Mouse (Mus musculus): ENCODE data around the gene Gm26897. TPM values are rescaled to one million over a fixed set of nuclear protein-coding genes. Genes with fewer than 3 reads are reported as not detected.

Gene Gm26897
- polyA plus RNA-seq, 1 experiment from 2014 or later: not detected

DNA sequence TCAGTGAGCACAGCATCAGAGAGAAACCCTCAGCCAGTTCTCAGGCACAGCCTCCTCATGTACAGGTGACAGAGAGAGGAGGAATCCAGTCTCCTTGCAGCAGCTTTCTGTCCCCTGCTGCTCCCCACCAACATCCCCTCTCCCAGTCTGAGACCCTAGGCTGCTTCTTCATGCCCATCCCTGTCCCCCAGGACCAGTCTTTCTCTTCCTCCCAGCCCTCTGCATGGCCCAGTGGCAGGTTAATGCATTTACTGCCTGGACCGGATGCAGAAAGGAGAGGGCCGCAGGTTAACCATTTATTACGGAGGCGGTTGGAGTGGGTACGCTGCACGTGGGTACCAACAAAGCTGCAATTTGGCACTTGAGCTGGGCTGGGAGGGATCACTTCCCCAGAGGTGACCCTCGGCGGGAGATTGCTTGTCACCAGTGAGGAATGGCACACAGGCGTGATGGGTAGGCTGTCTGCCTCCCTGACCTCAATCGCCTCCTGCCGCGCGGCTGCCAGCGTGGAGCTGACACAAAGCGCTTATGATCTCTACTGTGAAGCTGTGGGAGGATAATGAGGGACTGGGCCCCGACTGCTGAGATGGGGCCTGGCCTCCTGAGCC is 3.1 kb upstream of the Gm26897 start:
- Histone ChIP-seq H3K9me3 (ENCODE audit: low read depth, low read length) (no peaks in the 10 kb centered on the region), H3K36me3 (ENCODE audit: insufficient read depth) (no peaks in the 10 kb centered on the region), H3K27me3 (ENCODE audit: insufficient read depth, low read length) (no peaks in the 10 kb centered on the region), H3K4me3 (ENCODE audit: low read depth, low read length) (no peak overlapping the region), H3K27ac (ENCODE audit: low read depth) (no peak overlapping the region), H3K4me2 (no peak overlapping the region), H3K4me1 (ENCODE audit: insufficient read depth) (no peaks in the 10 kb centered on the region), H3K9ac (no peak overlapping the region)
- DNase-seq (no peak), ATAC-seq (ENCODE audit: insufficient read depth) (no peak)
- 18% methylated on average over 16 of the region's 16 CpGs for WGBS
- no peak for TF ChIP-seq CTCF (IDR thresholded peaks at IDR 0.05; ENCODE audit: low read depth)

DNA sequence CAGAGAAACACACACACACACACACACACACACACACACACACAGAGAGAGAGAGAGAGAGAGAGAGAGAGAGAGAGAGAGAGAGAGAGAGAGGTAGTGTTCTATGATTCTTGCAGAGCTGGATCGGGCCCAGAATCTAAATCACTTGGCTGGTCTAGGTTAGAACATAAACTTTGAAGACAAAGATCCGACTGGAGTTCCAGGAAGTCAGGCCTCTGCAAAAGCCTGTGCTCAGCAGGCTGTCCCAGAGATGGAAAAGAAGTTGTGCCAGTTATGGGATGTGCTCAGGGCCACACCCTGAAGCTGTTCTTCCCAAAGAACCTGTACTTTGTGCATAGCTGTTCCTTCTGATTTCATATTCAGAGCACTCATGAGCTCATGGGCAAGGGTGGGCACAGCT is 1.5 kb upstream of the Gm26897 start:
- no peak for ATAC-seq (ENCODE audit: insufficient read depth)
- 41% methylated on average over 2 of the region's 2 CpGs for WGBS
- TF ChIP-seq CTCF (IDR thresholded peaks at IDR 0.05; ENCODE audit: low read depth): no peak
- H3K4me3 ChIP-seq (ENCODE audit: low read depth, low read length): no peak overlapping the region
- H3K4me2 ChIP-seq: no peak overlapping the region
- no peaks in the 10 kb centered on the region for H3K27me3 ChIP-seq (ENCODE audit: insufficient read depth, low read length)
- H3K9me3 ChIP-seq (ENCODE audit: low read depth, low read length): no peaks in the 10 kb centered on the region
- peak; percentile 33 for DNase-seq
- no peak overlapping the region for H3K9ac ChIP-seq
- no peaks in the 10 kb centered on the region for H3K4me1 ChIP-seq (ENCODE audit: insufficient read depth)
- H3K36me3 ChIP-seq (ENCODE audit: insufficient read depth): no peaks in the 10 kb centered on the region
- H3K27ac ChIP-seq (ENCODE audit: low read depth): no peak overlapping the region

DNA sequence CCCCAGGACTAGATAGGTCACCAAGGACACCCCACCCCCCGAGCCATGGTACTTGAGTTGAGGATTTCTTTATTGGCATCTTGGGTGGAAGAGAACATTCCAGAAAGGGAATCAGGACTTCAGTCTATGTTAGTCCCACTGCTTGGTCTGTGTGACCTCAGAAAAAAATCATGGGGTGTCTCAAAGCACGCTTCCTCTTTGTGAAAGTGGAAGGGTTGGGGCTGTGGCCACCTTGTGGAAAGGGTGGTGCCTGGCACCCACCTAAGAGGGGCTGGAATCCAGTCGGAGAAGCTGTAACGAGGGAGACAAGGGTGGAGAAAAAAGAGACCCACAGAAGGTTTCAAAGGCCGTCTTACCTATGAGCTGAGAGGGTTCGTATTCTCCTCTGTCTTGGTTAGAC is 5.8 kb downstream of the Gm26897 start:
- Histone ChIP-seq H3K9ac (no peak overlapping the region), H3K4me2 (no peak overlapping the region), H3K27me3 (ENCODE audit: insufficient read depth, low read length) (peaks cover 12% of the 10 kb centered on the region; the same call in 1 of the 2 replicates), H3K27ac (ENCODE audit: low read depth) (no peak overlapping the region), H3K9me3 (ENCODE audit: low read depth, low read length) (no peaks in the 10 kb centered on the region), H3K36me3 (ENCODE audit: insufficient read depth) (no peaks in the 10 kb centered on the region), H3K4me1 (ENCODE audit: insufficient read depth) (no peaks in the 10 kb centered on the region; the same call in 1 of the 2 replicates), H3K4me3 (ENCODE audit: low read depth, low read length) (no peak overlapping the region)
- ATAC-seq (ENCODE audit: insufficient read depth): no peak
- no peak for TF ChIP-seq CTCF (IDR thresholded peaks at IDR 0.05; ENCODE audit: low read depth)
- 55% methylated on average over 6 of the region's 6 CpGs for WGBS
- DNase-seq: no peak

DNA sequence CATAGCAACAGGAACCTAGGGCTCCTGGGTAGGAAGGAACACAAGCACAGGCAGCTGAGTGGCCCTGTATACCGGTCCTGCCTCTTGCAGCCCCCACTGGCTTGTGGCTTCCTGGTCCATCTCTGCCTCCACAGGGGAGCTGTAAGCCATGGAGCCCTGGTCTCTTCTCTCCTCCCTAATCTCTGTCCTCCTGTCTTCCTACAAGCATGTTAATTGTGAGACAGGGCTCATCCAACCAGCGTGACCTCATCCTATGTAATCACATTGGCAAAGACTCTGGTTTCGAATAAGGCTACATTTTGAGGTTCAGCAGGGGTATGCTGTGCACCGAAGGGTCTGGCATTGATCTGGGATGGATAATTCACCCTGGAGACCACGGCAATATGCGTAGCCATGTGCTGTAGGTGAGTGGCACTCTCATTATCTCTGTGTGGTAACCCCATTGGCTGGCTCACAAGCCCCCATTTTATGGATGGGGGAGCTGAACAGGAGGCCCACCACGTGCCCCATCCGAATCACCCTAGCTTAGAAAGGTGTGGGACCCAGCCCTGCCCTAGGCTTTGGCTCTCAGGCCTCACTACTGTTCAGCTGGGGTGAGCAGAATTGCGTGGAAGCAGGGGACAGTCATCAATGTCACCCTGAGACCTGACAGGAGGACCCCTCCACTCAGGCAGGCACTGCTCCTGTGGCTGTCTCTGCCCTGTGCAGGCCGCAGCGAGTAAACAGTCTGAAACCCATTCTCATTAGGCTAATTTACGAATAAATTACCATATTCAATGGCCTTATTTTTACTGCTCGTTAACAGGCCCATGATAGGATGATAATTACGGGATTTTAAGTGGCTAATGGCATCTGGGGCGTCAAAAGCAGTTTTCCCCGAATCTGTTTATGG is 6.9 kb downstream of the Gm26897 start:
- DNase-seq (no peak), ATAC-seq (ENCODE audit: insufficient read depth) (no peak)
- Histone ChIP-seq H3K4me2 (no peak overlapping the region), H3K9me3 (ENCODE audit: low read depth, low read length) (no peaks in the 10 kb centered on the region), H3K4me1 (ENCODE audit: insufficient read depth) (no peaks in the 10 kb centered on the region; the same call in 1 of the 2 replicates), H3K4me3 (ENCODE audit: low read depth, low read length) (no peak overlapping the region), H3K36me3 (ENCODE audit: insufficient read depth) (no peaks in the 10 kb centered on the region), H3K27me3 (ENCODE audit: insufficient read depth, low read length) (peaks cover 12% of the 10 kb centered on the region; the same call in 1 of the 2 replicates), H3K9ac (no peak overlapping the region), H3K27ac (ENCODE audit: low read depth) (no peak overlapping the region)
- 43% methylated on average over 16 of the region's 16 CpGs for WGBS
- no peak for TF ChIP-seq CTCF (IDR thresholded peaks at IDR 0.05; ENCODE audit: low read depth)

DNA sequence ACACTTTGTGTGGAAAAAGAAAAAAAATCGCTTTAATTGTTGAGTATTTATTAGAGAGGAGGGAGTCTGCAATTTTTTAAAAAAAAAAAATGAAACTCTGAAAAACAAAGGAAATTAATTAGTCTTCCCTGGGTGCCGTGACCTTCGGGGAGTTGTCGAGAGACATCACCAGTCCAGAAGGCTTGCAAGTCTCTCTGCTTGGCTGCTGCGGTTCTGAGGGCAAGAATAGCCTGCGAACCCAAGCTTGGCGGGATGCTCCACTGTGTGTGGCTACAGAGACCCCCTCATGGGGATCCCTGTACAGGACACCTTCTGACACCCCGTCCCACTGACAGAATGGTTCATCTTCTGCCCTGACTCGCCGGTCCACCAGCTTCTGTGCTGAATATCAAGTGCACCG is 7.6 kb downstream of the Gm26897 start:
- TF ChIP-seq CTCF (IDR thresholded peaks at IDR 0.05; ENCODE audit: low read depth): no peak
- Histone ChIP-seq H3K9me3 (ENCODE audit: low read depth, low read length) (no peaks in the 10 kb centered on the region), H3K4me2 (no peak overlapping the region), H3K9ac (no peak overlapping the region), H3K4me3 (ENCODE audit: low read depth, low read length) (no peak overlapping the region), H3K36me3 (ENCODE audit: insufficient read depth) (no peaks in the 10 kb centered on the region), H3K27me3 (ENCODE audit: insufficient read depth, low read length) (peaks cover 12% of the 10 kb centered on the region; the same call in 1 of the 2 replicates), H3K4me1 (ENCODE audit: insufficient read depth) (no peaks in the 10 kb centered on the region; the same call in 1 of the 2 replicates), H3K27ac (ENCODE audit: low read depth) (no peak overlapping the region)
- 16% methylated on average over 11 of the region's 11 CpGs for WGBS
- ATAC-seq (ENCODE audit: insufficient read depth) (no peak), DNase-seq (no peak)

DNA sequence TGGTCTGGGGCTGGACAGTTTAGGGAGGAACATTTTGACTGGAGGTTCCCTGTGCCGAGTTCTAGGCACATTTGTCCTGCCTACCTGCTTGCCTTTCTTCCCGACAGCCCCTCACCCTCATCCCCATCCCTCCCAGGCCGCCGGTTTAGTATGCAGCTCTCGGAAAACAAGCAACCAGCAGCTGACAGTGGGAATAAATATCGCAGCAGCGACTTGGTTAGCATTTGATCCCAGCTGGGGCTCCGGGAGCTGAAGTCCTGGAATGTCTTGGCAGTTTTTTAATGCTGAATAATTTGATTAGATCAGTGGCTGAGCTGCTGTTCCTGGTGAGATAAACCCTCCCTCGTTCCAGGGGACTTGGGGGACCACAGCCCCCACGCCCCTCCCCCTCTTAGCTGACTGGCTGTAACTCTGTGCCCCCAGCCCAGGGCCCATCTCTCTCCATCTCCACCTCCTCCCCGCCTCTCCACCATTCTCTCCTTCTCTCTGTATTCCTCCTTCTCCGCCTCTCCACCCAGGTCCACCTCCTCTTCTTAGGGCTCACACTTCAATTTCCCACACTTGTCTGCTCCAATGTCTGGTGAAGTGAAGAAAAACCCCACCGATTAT is 8.7 kb downstream of the Gm26897 start:
- peak; percentile 67 for DNase-seq
- ATAC-seq (ENCODE audit: insufficient read depth): no peak
- Histone ChIP-seq H3K9me3 (ENCODE audit: low read depth, low read length) (no peaks in the 10 kb centered on the region), H3K4me3 (ENCODE audit: low read depth, low read length) (no peak overlapping the region), H3K27ac (ENCODE audit: low read depth) (peak overlapping the region; percentile 30; the same call in 1 of the 2 replicates), H3K4me2 (0 out of 2 replicates have a peak overlapping the region, but pooled peaks have one; percentile 3), H3K27me3 (ENCODE audit: insufficient read depth, low read length) (peaks cover 12% of the 10 kb centered on the region; the same call in 1 of the 2 replicates), H3K4me1 (ENCODE audit: insufficient read depth) (no peaks in the 10 kb centered on the region; the same call in 1 of the 2 replicates), H3K36me3 (ENCODE audit: insufficient read depth) (no peaks in the 10 kb centered on the region), H3K9ac (no peak overlapping the region)
- WGBS: 13% methylated on average over 13 of the region's 13 CpGs
- no peak for TF ChIP-seq CTCF (IDR thresholded peaks at IDR 0.05; ENCODE audit: low read depth)

DNA sequence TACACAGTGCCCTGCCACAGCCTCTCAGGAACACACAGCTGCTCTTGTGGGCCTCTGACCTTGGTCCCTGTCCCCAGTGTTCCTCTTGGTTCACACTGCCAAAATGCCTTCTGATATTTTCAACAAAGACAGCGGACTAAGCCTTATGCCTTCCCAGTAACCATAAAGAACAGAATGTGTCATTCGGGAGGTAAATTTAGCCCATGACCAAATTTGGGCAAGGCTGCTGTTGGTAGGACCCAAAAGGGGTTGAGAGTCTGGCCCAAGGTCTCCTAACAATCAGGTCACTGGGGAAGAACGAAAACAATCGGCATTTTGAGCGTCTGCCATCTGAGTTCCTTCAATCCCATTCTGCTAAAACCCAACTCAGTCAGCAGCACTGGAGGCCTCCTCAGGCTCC is 15.9 kb downstream of the Gm26897 start:
- DNase-seq: no peak
- H3K4me3 ChIP-seq (ENCODE audit: low read depth, low read length): no peak overlapping the region
- no peak overlapping the region for H3K9ac ChIP-seq
- WGBS: 73% methylated on average over 5 of the region's 5 CpGs
- H3K9me3 ChIP-seq (ENCODE audit: low read depth, low read length): no peaks in the 10 kb centered on the region
- ATAC-seq (ENCODE audit: insufficient read depth): no peak
- TF ChIP-seq CTCF (IDR thresholded peaks at IDR 0.05; ENCODE audit: low read depth): no peak
- no peaks in the 10 kb centered on the region for H3K4me1 ChIP-seq (ENCODE audit: insufficient read depth)
- H3K36me3 ChIP-seq (ENCODE audit: insufficient read depth): no peaks in the 10 kb centered on the region
- no peak overlapping the region for H3K4me2 ChIP-seq
- no peak overlapping the region for H3K27ac ChIP-seq (ENCODE audit: low read depth)
- no peaks in the 10 kb centered on the region for H3K27me3 ChIP-seq (ENCODE audit: insufficient read depth, low read length)

All from lung, embryonic 14.5 days (tissue).